Mouse (Mus musculus) liver, adult 2 months (tissue): ENCODE measurements at regions not wholly inside any gene's neighbourhood (a gene's known extent, or its start where the extent isn't known, plus 50 kb on each side); places are given as distances from the start of the nearest gene placed in this dataset.

Source experiments
- CTCF ChIP-seq: fragments of 200-500 bp; IDR thresholded peaks from 2 replicates; pipeline ENCODE4 v1.5.1; 2011; ENCODE audit warnings: low read depth, low read length, control low read depth
- POLR2A ChIP-seq: fragments of 200-500 bp; IDR thresholded peaks from 2 replicates; pipeline ENCODE4 v1.6.1; 2011; ENCODE audit warnings: low read length, control low read depth; ENCODE audit not compliant: insufficient read depth; ENCODE audit errors: extremely low read depth

DNA sequence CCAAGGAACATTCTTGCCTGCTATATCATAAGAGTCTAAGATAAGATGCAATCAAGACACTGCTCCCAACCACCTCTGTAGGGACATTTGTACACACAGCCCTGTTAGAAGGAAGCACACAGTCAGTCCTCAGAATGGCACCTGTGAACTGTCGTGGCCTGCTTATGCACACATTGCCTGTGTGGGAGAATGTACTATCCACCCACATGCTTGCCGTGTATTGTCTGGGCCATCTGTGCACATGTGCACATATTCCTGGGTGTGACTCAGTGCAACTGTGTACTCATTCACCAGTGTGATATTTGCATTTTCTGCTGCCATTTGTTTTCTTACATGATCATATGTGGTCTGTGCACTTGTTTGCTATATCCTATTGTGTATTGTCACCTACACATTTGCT is 333.8 kb upstream of the 3110018I06Rik start:
- TF ChIP-seq POLR2A = no peak
- TF ChIP-seq CTCF = no peak
